Mouse (Mus musculus) kidney, postnatal 0 days (tissue): ENCODE results near the gene Zfp398. TPM values are rescaled to one million over a fixed set of nuclear protein-coding genes. Genes with fewer than 3 reads are reported as not detected.

Experiments
- ATAC-seq: fragments of 200-750 bp; cut with Nextera tagmentation; replicated peaks from 2 replicates; pipeline ENCODE4 v1.8.0; 2017; ENCODE audit warnings: low read depth, moderate number of reproducible peaks, moderate TSS enrichment, moderate library complexity; ENCODE audit not compliant: low FRiP score
- DNase-seq: peaks from one replicate; pipeline ENCODE4 v3.0.0-alpha.2; 2016; ENCODE audit warnings: low spot score
- H3K27ac ChIP-seq: fragments of 300-500 bp; sonication (generic); 2 replicates; pipeline ENCODE4 v1.5.1; 2014; ENCODE audit warnings: mild to moderate bottlenecking
- H3K27me3 ChIP-seq: fragments of 300-500 bp; sonication (generic); 2 replicates; pipeline ENCODE4 v1.6.1; 2014; ENCODE audit warnings: low read length, mixed read lengths; ENCODE audit not compliant: insufficient read depth
- H3K36me3 ChIP-seq: fragments of 300-500 bp; sonication (generic); 2 replicates; pipeline ENCODE4 v1.6.1; 2014; ENCODE audit warnings: low read length, mixed read lengths; ENCODE audit not compliant: insufficient read depth
- H3K4me1 ChIP-seq: fragments of 300-500 bp; sonication (generic); replicated peaks from 2 replicates; pipeline ENCODE4 v1.6.1; 2014; ENCODE audit warnings: antibody characterized with exemption, low read length, mixed read lengths; ENCODE audit not compliant: insufficient read depth
- H3K4me2 ChIP-seq: fragments of 300-500 bp; sonication (generic); 2 replicates; pipeline ENCODE4 v1.6.1; 2014; ENCODE audit warnings: mild to moderate bottlenecking, low read length, moderate library complexity, mixed read lengths
- H3K4me3 ChIP-seq: fragments of 300-500 bp; sonication (generic); replicated peaks from 2 replicates; pipeline ENCODE4 v1.5.1; 2014; ENCODE audit warnings: low read depth, low read length
- H3K9ac ChIP-seq: fragments of 300-500 bp; sonication (generic); 2 replicates; pipeline ENCODE4 v1.6.1; 2014; ENCODE audit warnings: low read depth, low read length
- H3K9me3 ChIP-seq: fragments of 300-500 bp; sonication (generic); replicated peaks from 2 replicates; pipeline ENCODE4 v1.6.1; 2016; ENCODE audit warnings: low read length, inconsistent platforms, mixed read lengths
- CTCF ChIP-seq: IDR thresholded peaks from 2 replicates; pipeline ENCODE4 v1.5.1; 2016; ENCODE audit warnings: antibody characterized with exemption, low read depth, mild to moderate bottlenecking, moderate library complexity
- WGBS: fragments of 180-500 bp; shearing (Covaris S2); extraction: QIAGEN DNeasy Blood & Tissue Kit; methylation state at CpG from one replicate; pipeline ENCODE4 v1.1.7; 2014; 5-methylcytosine and 5-hydroxymethylcytosine counted together
- polyA plus RNA-seq: library from polyadenylated mRNA; unstranded; fragments of >200 nt; fragmentation: Nextera tagmentation; extraction: Ambion mirVana; gene quantifications from 2 replicates; pipeline ENCODE4 v1.2.1, GENCODE M21; 2015

Zfp398 gene
- 6.7 TPM in 2 replicates for polyA plus RNA-seq

- Histone ChIP-seq H3K4me3 (peak within 1 kb of the TSS; percentile 83), H3K4me2 (peak within 1 kb of the TSS; percentile 78), H3K36me3 (no peaks in the 10 kb centered on the region), H3K27me3 (no peaks in the 10 kb centered on the region), H3K27ac (peak within 1 kb of the TSS; percentile 97), H3K9ac (peak within 1 kb of the TSS; percentile 93), H3K4me1 (no peaks in the 10 kb centered on the region), H3K9me3 (no peaks in the 10 kb centered on the region)
- WGBS, result 0% methylated on average over 52 of the region's 52 CpGs
- ATAC-seq (peak; percentile 95), DNase-seq (peak; percentile 96)
- peak; percentile 99 for TF ChIP-seq CTCF
These were observed at the start of gene Zfp398 for GRCm38 (mm10) chr6:47835482-47835983. Gene Zfp398, plus strand, starts transcription at chr6:47835661.

- peak; percentile 96 for DNase-seq
- Histone ChIP-seq H3K9ac (peak overlapping the region; percentile 72), H3K36me3 (no peaks in the 10 kb centered on the region), H3K27me3 (no peaks in the 10 kb centered on the region), H3K4me3 (peak overlapping the region; percentile 47), H3K9me3 (no peaks in the 10 kb centered on the region), H3K4me1 (no peaks in the 10 kb centered on the region), H3K27ac (peak overlapping the region; percentile 94), H3K4me2 (peak overlapping the region; percentile 61)
- ATAC-seq, result peak; percentile 92
- TF ChIP-seq CTCF, result peak; percentile 14; the same call in 1 of the 2 replicates
- WGBS, result under 1% methylated on average over 18 of the region's 18 CpGs
These were observed 47.3 kb upstream of the Zfp398 start for GRCm38 (mm10) chr6:47787941-47788736.

GRCm38 (mm10) chr6:47788821-47789220 lies 46.6 kb upstream of the Zfp398 start:
- H3K9me3 ChIP-seq, result no peaks in the 10 kb centered on the region
- no peaks in the 10 kb centered on the region for H3K27me3 ChIP-seq
- H3K4me1 ChIP-seq, result no peaks in the 10 kb centered on the region
- peak overlapping the region; percentile 94 for H3K27ac ChIP-seq
- no peaks in the 10 kb centered on the region for H3K36me3 ChIP-seq
- TF ChIP-seq CTCF, result no peak
- no peak for ATAC-seq
- peak; percentile 33 for DNase-seq
- H3K4me3 ChIP-seq, result peak overlapping the region; percentile 47
- H3K4me2 ChIP-seq, result peak overlapping the region; percentile 61
- WGBS, result 23% methylated on average over 3 of the region's 3 CpGs
- peak overlapping the region; percentile 72 for H3K9ac ChIP-seq

GRCm38 (mm10) chr6:47790745-47791144 lies 44.7 kb upstream of the Zfp398 start:
- peak; percentile 47 for DNase-seq
- H3K9ac ChIP-seq, result no peak overlapping the region
- H3K4me1 ChIP-seq, result no peaks in the 10 kb centered on the region
- no peak overlapping the region for H3K27ac ChIP-seq
- no peaks in the 10 kb centered on the region for H3K27me3 ChIP-seq
- no peaks in the 10 kb centered on the region for H3K9me3 ChIP-seq
- H3K4me2 ChIP-seq, result no peak overlapping the region
- TF ChIP-seq CTCF, result no peak
- no peak overlapping the region for H3K4me3 ChIP-seq
- WGBS, result 54% methylated on average over 2 of the region's 2 CpGs
- ATAC-seq, result no peak
- H3K36me3 ChIP-seq, result peaks cover 11% of the 10 kb centered on the region; the same call in 1 of the 2 replicates

- H3K4me3 ChIP-seq, result no peak overlapping the region
- no peak overlapping the region for H3K9ac ChIP-seq
- DNase-seq (no peak), ATAC-seq (no peak)
- whole genome bisulfite sequencing, result 78% methylated on average over 2 of the region's 2 CpGs
- no peak overlapping the region for H3K27ac ChIP-seq
- H3K9me3 ChIP-seq, result no peaks in the 10 kb centered on the region
- no peaks in the 10 kb centered on the region for H3K4me1 ChIP-seq
- no peak for TF ChIP-seq CTCF
- peaks cover 26% of the 10 kb centered on the region for H3K36me3 ChIP-seq
- no peaks in the 10 kb centered on the region for H3K27me3 ChIP-seq
- no peak overlapping the region for H3K4me2 ChIP-seq
These were observed 42.9 kb upstream of the Zfp398 start for GRCm38 (mm10) chr6:47792533-47792932.

GRCm38 (mm10) chr6:47793284-47793683 lies 42.2 kb upstream of the Zfp398 start:
- WGBS, result 55% methylated on average over 5 of the region's 5 CpGs
- no peak overlapping the region for H3K9ac ChIP-seq
- DNase-seq, result no peak

More at GRCm38 (mm10) chr6:47793284-47793683, 42.2 kb upstream of the Zfp398 start:
- H3K4me1 ChIP-seq, result no peaks in the 10 kb centered on the region
- H3K27ac ChIP-seq, result 0 out of 2 replicates have a peak overlapping the region, but pooled peaks have one; percentile 4
- no peaks in the 10 kb centered on the region for H3K27me3 ChIP-seq
- no peak for ATAC-seq
- no peak overlapping the region for H3K4me2 ChIP-seq
- no peak for TF ChIP-seq CTCF
- H3K9me3 ChIP-seq, result no peaks in the 10 kb centered on the region
- H3K36me3 ChIP-seq, result peaks cover 32% of the 10 kb centered on the region
- no peak overlapping the region for H3K4me3 ChIP-seq
